Mouse (Mus musculus) limb, embryonic 15.5 days (tissue): ENCODE results near the gene Gm10306. TPM values are rescaled to one million over a fixed set of nuclear protein-coding genes. Genes with fewer than 3 reads are reported as not detected.

Experiments used
- polyA plus RNA-seq: library from polyadenylated mRNA; unstranded; fragments of >200 nt; fragmentation: Nextera tagmentation; extraction: Ambion mirVana; gene quantifications from 2 replicates; pipeline ENCODE4 v1.2.1, GENCODE M21; 2015

Gene Gm10306
- polyA plus RNA-seq, 1 experiment from 2014 or later: not detected

Other genes with a start within 250 kb of the Gm10306 start
- gene Caap1, start 250 bp downstream of the Gm10306 start, polyA plus RNA-seq: 13.0 and 16.2 TPM in 2 replicates
- 55.8 and 57.3 TPM in 2 replicates for gene Plaa, start 46.7 kb downstream of the Gm10306 start, polyA plus RNA-seq
- gene Ift74, start 57.9 kb downstream of the Gm10306 start, polyA plus RNA-seq: 27.2 and 30.4 TPM in 2 replicates
- 0.60 and 0.66 TPM in 2 replicates for gene Lrrc19, start 93.6 kb downstream of the Gm10306 start, polyA plus RNA-seq
- gene Tek, start 182.7 kb downstream of the Gm10306 start, polyA plus RNA-seq: 14.6 and 15.9 TPM in 2 replicates